Mouse (Mus musculus): ENCODE measurements around the gene Sbf1. TPM values are rescaled to one million over a fixed set of nuclear protein-coding genes. Genes with fewer than 3 reads are reported as not detected.

Gene Sbf1
- 90.5 and 94.8 TPM in 2 replicates for polyA plus RNA-seq (2015; fragmentation: Nextera tagmentation; extraction: Ambion mirVana)

DNA sequence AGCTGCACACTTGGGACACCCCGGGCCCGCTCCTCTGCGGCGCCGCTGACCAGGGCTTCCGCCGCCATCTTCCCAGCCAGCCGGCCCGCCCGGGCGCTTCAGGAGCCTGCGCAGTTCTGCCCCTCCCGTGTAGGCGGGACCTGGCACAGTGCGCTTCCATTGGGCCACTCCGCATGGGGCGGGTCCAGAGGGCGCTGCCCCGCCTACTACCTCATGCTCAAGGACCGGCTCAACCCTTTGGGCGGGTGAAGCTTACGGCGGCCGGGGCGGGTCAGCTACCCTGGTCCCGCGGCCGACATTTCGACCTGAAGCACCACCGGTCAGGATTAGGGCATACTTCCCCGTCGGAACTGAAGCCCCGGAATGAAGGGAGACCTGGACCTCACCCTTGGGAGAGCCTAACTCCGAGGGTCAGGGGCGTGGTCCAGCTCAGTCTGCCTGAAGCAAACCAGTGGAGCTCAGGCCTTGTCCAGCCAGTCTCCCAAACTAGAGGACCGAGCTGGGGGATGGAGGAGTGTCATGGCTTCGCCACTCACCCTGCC lies at the start of gene Sbf1:
TSS of gene Sbf1 (minus strand) at position 122 of the 542 bp plus-strand sequence.
- H3K4me1 ChIP-seq: peaks cover 47% of the 10 kb centered on the region
- H3K36me3 ChIP-seq: no peaks in the 10 kb centered on the region
- peak within 1 kb of the TSS; percentile 95 for H3K4me3 ChIP-seq (replicated peaks)
- H3K9ac ChIP-seq (replicated peaks): peak within 1 kb of the TSS; percentile 95
- peak within 1 kb of the TSS; percentile 87 for H3K4me2 ChIP-seq
- H3K27me3 ChIP-seq (replicated peaks): no peaks in the 10 kb centered on the region
- peak; percentile 100 for ATAC-seq (ENCODE audit: low FRiP score)
- no peaks in the 10 kb centered on the region for H3K9me3 ChIP-seq (replicated peaks)
- peak within 1 kb of the TSS; percentile 76 for H3K27ac ChIP-seq (replicated peaks)
- under 1% methylated on average over 37 of the region's 37 CpGs for WGBS

DNA sequence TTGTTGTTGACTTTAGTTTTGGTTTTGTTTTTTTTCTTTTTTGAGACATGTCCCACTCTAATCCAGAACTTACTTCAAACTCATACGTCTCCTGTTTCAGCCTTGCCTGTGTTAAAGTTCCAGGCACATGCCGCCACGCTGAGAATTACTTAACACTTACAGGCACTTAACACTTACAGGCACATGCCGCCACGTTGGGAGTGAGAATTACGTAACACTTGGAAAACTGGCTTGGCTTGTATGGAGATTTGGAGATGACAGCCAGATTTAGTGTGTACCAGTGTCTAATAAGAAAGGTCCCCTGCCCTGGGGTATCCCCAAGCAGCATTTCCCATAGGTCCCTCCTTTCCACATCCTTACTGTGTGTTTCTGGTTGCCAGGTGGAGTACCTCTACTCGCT lies 47.9 kb upstream of the Sbf1 start:
- Histone ChIP-seq H3K27ac (replicated peaks) (no peak overlapping the region), H3K27me3 (replicated peaks) (no peaks in the 10 kb centered on the region), H3K36me3 (peaks cover 76% of the 10 kb centered on the region), H3K4me3 (replicated peaks) (no peak overlapping the region), H3K4me2 (no peak overlapping the region), H3K4me1 (peaks cover 8% of the 10 kb centered on the region), H3K9me3 (replicated peaks) (no peaks in the 10 kb centered on the region), H3K9ac (replicated peaks) (no peak overlapping the region)
- no peak for ATAC-seq (ENCODE audit: low FRiP score)
- 94% methylated on average over 7 of the region's 7 CpGs for WGBS

DNA sequence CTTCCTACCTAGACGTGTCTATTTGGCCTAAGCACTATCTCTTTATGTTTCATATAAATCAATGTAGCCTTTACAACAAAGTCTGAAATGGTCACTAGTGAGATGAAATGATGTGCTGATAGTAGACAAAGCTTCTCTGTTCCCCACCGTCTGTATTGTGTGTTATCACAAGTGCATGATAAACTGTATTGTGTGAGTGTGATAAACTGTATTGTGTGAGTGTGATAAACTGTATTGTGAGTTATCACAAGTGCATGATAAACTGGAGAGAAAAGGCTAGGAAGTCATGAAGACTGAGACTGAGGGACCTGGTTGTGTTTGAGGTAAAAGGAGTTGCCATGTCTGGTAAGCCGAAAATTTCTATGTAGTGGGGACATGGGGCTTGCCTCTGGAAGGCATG lies 43.7 kb upstream of the Sbf1 start:
- no peak overlapping the region for H3K4me2 ChIP-seq
- WGBS: 86% methylated on average over 3 of the region's 3 CpGs
- ATAC-seq (ENCODE audit: low FRiP score): no peak

GRCm38 (mm10) chr15:89356372-89356771 lies 41.3 kb upstream of the Sbf1 start:
- under 1% methylated on average over 15 of the region's 15 CpGs for WGBS

More for the DNA sequence above, 43.7 kb upstream of the Sbf1 start:
- Histone ChIP-seq H3K4me3 (replicated peaks) (no peak overlapping the region), H3K27ac (replicated peaks) (no peak overlapping the region), H3K27me3 (replicated peaks) (no peaks in the 10 kb centered on the region), H3K4me1 (peaks cover 38% of the 10 kb centered on the region), H3K36me3 (peaks cover 33% of the 10 kb centered on the region), H3K9me3 (replicated peaks) (no peaks in the 10 kb centered on the region), H3K9ac (replicated peaks) (no peak overlapping the region)

GRCm38 (mm10) chr15:89355241-89356187 lies 40.4 kb upstream of the Sbf1 start, which contains the start of the genes Lmf2 and Ncaph2:
Gene Lmf2, minus strand, starts transcription at chr15:89355659.
Gene Ncaph2, plus strand, starts transcription at chr15:89355719.
- H3K9me3 ChIP-seq (replicated peaks): no peaks in the 10 kb centered on the region
- under 1% methylated on average over 63 of the region's 64 CpGs for WGBS
- H3K27me3 ChIP-seq (replicated peaks): no peaks in the 10 kb centered on the region
- H3K4me1 ChIP-seq: peaks cover 38% of the 10 kb centered on the region
- peaks cover 32% of the 10 kb centered on the region for H3K36me3 ChIP-seq
- ATAC-seq (ENCODE audit: low FRiP score): peak; percentile 91
- peak within 1 kb of the TSS; percentile 86 for H3K4me2 ChIP-seq
- peak within 1 kb of the TSS; percentile 76 for H3K9ac ChIP-seq (replicated peaks)
- H3K27ac ChIP-seq (replicated peaks): peak within 1 kb of the TSS; percentile 88
- H3K4me3 ChIP-seq (replicated peaks): peak within 1 kb of the TSS; percentile 65

More at GRCm38 (mm10) chr15:89356372-89356771, 41.3 kb upstream of the Sbf1 start:
- Histone ChIP-seq H3K4me2 (peak overlapping the region; percentile 86), H3K4me3 (replicated peaks) (peak overlapping the region; percentile 65), H3K27me3 (replicated peaks) (no peaks in the 10 kb centered on the region), H3K4me1 (peaks cover 38% of the 10 kb centered on the region), H3K27ac (replicated peaks) (peak overlapping the region; percentile 88), H3K36me3 (peaks cover 32% of the 10 kb centered on the region), H3K9ac (replicated peaks) (peak overlapping the region; percentile 76), H3K9me3 (replicated peaks) (no peaks in the 10 kb centered on the region)
- peak; percentile 43 for ATAC-seq (ENCODE audit: low FRiP score)

- WGBS: 81% methylated on average over 7 of the region's 7 CpGs
- H3K4me2 ChIP-seq: peak overlapping the region; percentile 86
- H3K36me3 ChIP-seq: peaks cover 35% of the 10 kb centered on the region
- ATAC-seq (ENCODE audit: low FRiP score): 0 out of 2 replicates have a peak, but pooled peaks have one; percentile 11
- H3K27me3 ChIP-seq (replicated peaks): no peaks in the 10 kb centered on the region
- H3K27ac ChIP-seq (replicated peaks): no peak overlapping the region
- peak overlapping the region; percentile 76 for H3K9ac ChIP-seq (replicated peaks)
- H3K4me1 ChIP-seq: peaks cover 38% of the 10 kb centered on the region
- H3K4me3 ChIP-seq (replicated peaks): peak overlapping the region; percentile 65
- H3K9me3 ChIP-seq (replicated peaks): no peaks in the 10 kb centered on the region
Observed at GRCm38 (mm10) chr15:89354455-89354854, 39.3 kb upstream of the Sbf1 start.

DNA sequence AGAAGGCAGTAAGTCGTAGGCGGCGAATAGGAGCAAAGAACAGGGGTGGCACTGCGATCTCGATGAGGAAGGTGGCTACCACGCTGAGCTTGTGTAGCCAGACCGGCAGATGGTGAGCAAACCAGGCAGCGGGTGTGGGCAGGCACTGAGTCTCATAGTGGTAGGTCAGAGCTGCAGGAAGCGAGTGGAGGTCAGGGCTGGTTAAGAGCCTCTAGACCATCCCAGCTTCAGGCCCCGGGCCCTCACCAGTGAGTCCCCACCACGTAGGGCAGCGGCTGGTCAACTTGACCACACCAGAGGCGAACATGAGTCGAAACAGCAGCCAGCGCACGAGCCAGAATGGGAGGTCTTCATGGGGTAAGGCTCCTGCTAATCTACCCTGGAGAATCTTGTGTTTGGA lies 38.7 kb upstream of the Sbf1 start:
- Histone ChIP-seq H3K27me3 (replicated peaks) (no peaks in the 10 kb centered on the region), H3K36me3 (peaks cover 35% of the 10 kb centered on the region), H3K4me1 (peaks cover 33% of the 10 kb centered on the region), H3K27ac (replicated peaks) (no peak overlapping the region), H3K4me2 (no peak overlapping the region), H3K9ac (replicated peaks) (no peak overlapping the region), H3K4me3 (replicated peaks) (no peak overlapping the region), H3K9me3 (replicated peaks) (no peaks in the 10 kb centered on the region)
- ATAC-seq (ENCODE audit: low FRiP score): no peak
- WGBS: 95% methylated on average over 16 of the region's 16 CpGs

DNA sequence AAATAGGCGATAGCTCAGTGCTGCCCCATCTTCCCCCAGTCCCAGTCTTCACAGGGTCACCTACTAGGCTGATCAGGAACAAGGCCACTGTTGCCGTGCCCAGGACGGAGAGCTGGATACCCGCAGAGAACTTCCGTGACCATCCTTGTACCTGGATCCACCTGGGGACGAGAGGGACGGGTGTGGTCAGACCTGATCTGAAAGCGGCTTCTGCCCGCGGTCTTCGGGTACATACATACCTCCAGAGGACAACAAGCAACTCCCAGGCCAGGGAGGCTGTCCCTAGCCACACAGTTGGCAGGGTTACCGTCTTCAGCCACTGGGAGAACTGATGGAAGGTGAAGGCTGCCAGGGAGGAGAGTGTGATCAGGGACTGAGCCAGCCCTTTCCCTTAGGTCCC lies 37.7 kb upstream of the Sbf1 start:
- no peak overlapping the region for H3K27ac ChIP-seq (replicated peaks)
- peaks cover 28% of the 10 kb centered on the region for H3K4me1 ChIP-seq
- WGBS: 96% methylated on average over 12 of the region's 12 CpGs
- H3K9ac ChIP-seq (replicated peaks): no peak overlapping the region
- H3K4me2 ChIP-seq: no peak overlapping the region
- no peaks in the 10 kb centered on the region for H3K27me3 ChIP-seq (replicated peaks)
- H3K4me3 ChIP-seq (replicated peaks): no peak overlapping the region
- ATAC-seq (ENCODE audit: low FRiP score): no peak
- no peaks in the 10 kb centered on the region for H3K9me3 ChIP-seq (replicated peaks)
- H3K36me3 ChIP-seq: peaks cover 35% of the 10 kb centered on the region

GRCm38 (mm10) chr15:89352054-89352453 lies 36.9 kb upstream of the Sbf1 start:
- no peak overlapping the region for H3K4me3 ChIP-seq (replicated peaks)
- peaks cover 35% of the 10 kb centered on the region for H3K36me3 ChIP-seq
- no peak overlapping the region for H3K4me2 ChIP-seq
- WGBS: 95% methylated on average over 14 of the region's 14 CpGs
- no peak overlapping the region for H3K27ac ChIP-seq (replicated peaks)
- no peak overlapping the region for H3K9ac ChIP-seq (replicated peaks)
- H3K9me3 ChIP-seq (replicated peaks): no peaks in the 10 kb centered on the region
- ATAC-seq (ENCODE audit: low FRiP score): no peak
- peaks cover 21% of the 10 kb centered on the region for H3K4me1 ChIP-seq
- H3K27me3 ChIP-seq (replicated peaks): no peaks in the 10 kb centered on the region

DNA sequence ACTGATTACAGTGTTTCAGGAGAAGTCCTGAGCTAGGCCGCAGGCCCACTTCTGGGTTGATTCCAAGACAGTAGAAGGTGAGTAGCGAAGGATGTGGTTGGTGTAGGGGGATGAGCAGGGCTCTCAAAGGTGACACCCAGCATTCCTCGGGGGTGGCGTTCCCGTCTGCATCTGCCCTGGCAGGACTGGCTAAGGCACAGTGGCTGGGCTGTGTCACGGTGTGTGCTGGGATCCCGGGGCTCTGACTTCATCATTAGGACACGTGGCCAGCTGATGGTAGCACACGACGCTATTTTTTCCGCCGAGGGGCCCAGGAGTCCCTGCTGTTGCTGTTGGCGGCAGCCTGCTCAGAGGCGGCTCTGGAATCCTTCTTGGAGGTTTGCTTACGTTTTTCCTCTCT lies 36.2 kb upstream of the Sbf1 start:
- ATAC-seq (ENCODE audit: low FRiP score): no peak
- Histone ChIP-seq H3K4me1 (peaks cover 13% of the 10 kb centered on the region), H3K4me2 (no peak overlapping the region), H3K36me3 (peaks cover 35% of the 10 kb centered on the region), H3K9ac (replicated peaks) (no peak overlapping the region), H3K27ac (replicated peaks) (no peak overlapping the region), H3K9me3 (replicated peaks) (no peaks in the 10 kb centered on the region), H3K4me3 (replicated peaks) (no peak overlapping the region), H3K27me3 (replicated peaks) (no peaks in the 10 kb centered on the region)
- 92% methylated on average over 15 of the region's 15 CpGs for WGBS

GRCm38 (mm10) chr15:89350447-89350846 lies 35.3 kb upstream of the Sbf1 start:
- H3K27me3 ChIP-seq (replicated peaks): no peaks in the 10 kb centered on the region
- no peak for ATAC-seq (ENCODE audit: low FRiP score)
- 88% methylated on average over 5 of the region's 5 CpGs for WGBS
- H3K4me3 ChIP-seq (replicated peaks): no peak overlapping the region
- peaks cover 35% of the 10 kb centered on the region for H3K36me3 ChIP-seq
- no peak overlapping the region for H3K27ac ChIP-seq (replicated peaks)
- no peaks in the 10 kb centered on the region for H3K9me3 ChIP-seq (replicated peaks)
- peaks cover 12% of the 10 kb centered on the region for H3K4me1 ChIP-seq
- no peak overlapping the region for H3K9ac ChIP-seq (replicated peaks)
- H3K4me2 ChIP-seq: no peak overlapping the region

DNA sequence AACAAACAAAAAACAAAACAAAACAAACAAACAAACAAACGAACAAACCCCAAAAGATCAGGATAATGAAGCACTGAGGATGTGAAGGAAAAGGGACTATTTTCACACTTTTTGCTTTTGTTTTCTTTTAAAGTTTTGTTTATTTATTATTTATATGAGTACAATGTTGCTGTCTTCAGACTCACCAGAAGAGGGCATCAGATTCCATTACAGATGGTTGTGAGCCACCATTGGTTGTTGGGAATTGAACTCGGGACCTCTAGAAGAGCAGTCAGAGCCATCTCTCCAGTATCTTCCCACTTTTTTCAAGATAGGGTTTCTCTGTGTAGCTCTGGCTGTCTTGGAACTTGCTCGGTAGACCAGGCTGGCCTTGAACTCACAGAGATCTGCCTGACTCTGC lies 28.2 kb upstream of the Sbf1 start:
- no peak overlapping the region for H3K27ac ChIP-seq (replicated peaks)
- no peaks in the 10 kb centered on the region for H3K9me3 ChIP-seq (replicated peaks)
- no peaks in the 10 kb centered on the region for H3K27me3 ChIP-seq (replicated peaks)
- H3K4me3 ChIP-seq (replicated peaks): no peak overlapping the region
- 92% methylated on average over 3 of the region's 3 CpGs for WGBS
- H3K9ac ChIP-seq (replicated peaks): no peak overlapping the region
- ATAC-seq (ENCODE audit: low FRiP score): no peak
- no peaks in the 10 kb centered on the region for H3K36me3 ChIP-seq
- no peak overlapping the region for H3K4me2 ChIP-seq
- H3K4me1 ChIP-seq: no peaks in the 10 kb centered on the region
